Mouse (Mus musculus) forebrain, embryonic 12.5 days (tissue): ENCODE measurements around the gene Dffa. TPM values are rescaled to one million over a fixed set of nuclear protein-coding genes. Genes with fewer than 3 reads are reported as not detected.
"Not testable (repeated sequence)": the region's sequence is repeated elsewhere in the genome, so short reads cannot be mapped to it uniquely, and the experiment has no call there.

Source experiments
- ATAC-seq: fragments of 200-750 bp; cut with Nextera tagmentation; 2 replicates; pipeline ENCODE4 v1.8.0; 2017; ENCODE audit warnings: moderate TSS enrichment; ENCODE audit not compliant: low FRiP score
- H3K27ac ChIP-seq: fragments of 300-500 bp; sonication (generic); 2 replicates; pipeline ENCODE4 v1.5.1; 2016; ENCODE audit warnings: mild to moderate bottlenecking
- H3K27me3 ChIP-seq: fragments of 300-500 bp; sonication (generic); 2 replicates; pipeline ENCODE4 v1.6.1; 2016; ENCODE audit warnings: mild to moderate bottlenecking
- H3K36me3 ChIP-seq: fragments of 300-500 bp; sonication (generic); replicated peaks from 2 replicates; pipeline ENCODE4 v1.6.1; 2016; ENCODE audit warnings: mild to moderate bottlenecking
- H3K4me1 ChIP-seq: fragments of 300-500 bp; sonication (generic); 2 replicates; pipeline ENCODE4 v1.6.1; 2016
- H3K4me2 ChIP-seq: fragments of 300-500 bp; sonication (generic); 2 replicates; pipeline ENCODE4 v1.6.1; 2016; ENCODE audit warnings: mild to moderate bottlenecking, moderate library complexity
- H3K4me3 ChIP-seq: fragments of 300-500 bp; sonication (generic); replicated peaks from 2 replicates; pipeline ENCODE4 v1.5.1; 2016; ENCODE audit warnings: mild to moderate bottlenecking
- H3K9ac ChIP-seq: fragments of 300-500 bp; sonication (generic); 2 replicates; pipeline ENCODE4 v1.6.1; 2016; ENCODE audit warnings: mild to moderate bottlenecking
- H3K9me3 ChIP-seq: fragments of 300-500 bp; sonication (generic); 2 replicates; pipeline ENCODE4 v1.6.1; 2016
- WGBS: fragments of 180-500 bp; shearing (Covaris S2); methylation state at CpG from one replicate; pipeline ENCODE4 v1.1.7; 2016; 5-methylcytosine and 5-hydroxymethylcytosine counted together
- polyA plus RNA-seq: library from polyadenylated mRNA; unstranded; fragments of >200 nt; fragmentation: Nextera tagmentation; extraction: Ambion mirVana; gene quantifications from 2 replicates; pipeline ENCODE4 v1.2.1, GENCODE M21; 2016

Dffa gene
- polyA plus RNA-seq, 1 experiment from 2014 or later = 26.4 TPM

DNA sequence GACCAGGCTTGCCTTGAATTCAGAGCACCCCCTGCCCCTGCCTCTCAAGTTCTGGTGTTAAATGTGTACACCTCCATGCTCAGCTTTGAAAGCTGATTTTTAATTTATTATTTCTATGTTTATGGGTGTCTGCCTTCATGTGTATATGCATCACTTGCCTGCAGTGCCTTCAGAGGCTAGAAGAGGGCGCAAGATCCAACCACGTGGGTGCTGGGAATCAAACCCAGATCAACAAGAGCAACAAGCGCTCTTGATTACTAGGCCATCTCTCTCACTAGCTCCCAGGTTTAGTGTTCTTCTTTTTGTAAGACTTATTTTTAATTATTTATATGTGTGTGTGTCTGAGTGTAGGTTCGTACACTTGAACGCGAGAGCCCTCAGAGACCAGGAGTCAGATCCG, 50.9 kb downstream of the Dffa start:
- no peak overlapping the region for H3K4me2 ChIP-seq
- H3K27ac ChIP-seq = no peak overlapping the region
- H3K36me3 ChIP-seq = peaks cover 98% of the 10 kb centered on the region
- no peak overlapping the region for H3K4me3 ChIP-seq
- peaks cover 4% of the 10 kb centered on the region; the same call in 1 of the 2 replicates for H3K9me3 ChIP-seq
- no peak overlapping the region for H3K9ac ChIP-seq
- no peaks in the 10 kb centered on the region for H3K27me3 ChIP-seq
- ATAC-seq = no peak
- no peaks in the 10 kb centered on the region for H3K4me1 ChIP-seq
- WGBS = 95% methylated on average over 7 of the region's 7 CpGs

DNA sequence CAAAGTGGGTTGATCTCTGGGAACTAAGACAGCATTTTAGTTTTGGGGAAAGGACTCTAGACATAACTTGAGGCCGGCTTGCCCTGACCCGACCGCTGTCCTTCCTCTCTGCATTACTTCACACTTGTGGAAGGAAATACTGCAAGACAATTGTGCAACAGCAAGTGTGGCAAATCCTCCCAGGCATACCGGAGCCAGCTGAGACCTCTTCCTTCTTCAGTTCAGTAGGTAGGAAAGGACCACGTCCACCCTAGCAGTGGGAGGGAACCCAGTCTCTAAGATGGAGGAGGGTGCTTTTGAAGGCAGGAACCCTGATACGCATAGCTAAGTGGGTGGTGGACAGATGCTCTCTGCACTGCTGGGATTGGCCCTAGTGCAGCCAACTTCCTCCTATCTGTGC, 51.8 kb downstream of the Dffa start:
- H3K9me3 ChIP-seq = peaks cover 4% of the 10 kb centered on the region; the same call in 1 of the 2 replicates
- ATAC-seq = no peak
- H3K27me3 ChIP-seq = no peaks in the 10 kb centered on the region
- no peak overlapping the region for H3K4me2 ChIP-seq
- H3K9ac ChIP-seq = no peak overlapping the region
- WGBS = 96% methylated on average over 6 of the region's 6 CpGs
- peaks cover 97% of the 10 kb centered on the region for H3K36me3 ChIP-seq
- no peak overlapping the region for H3K27ac ChIP-seq
- no peaks in the 10 kb centered on the region for H3K4me1 ChIP-seq
- H3K4me3 ChIP-seq = no peak overlapping the region

GRCm38 (mm10) chr4:149157415-149157973, 53.5 kb downstream of the Dffa start:
- Histone ChIP-seq H3K36me3 (peaks cover 98% of the 10 kb centered on the region), H3K9me3 (peaks cover 4% of the 10 kb centered on the region; the same call in 1 of the 2 replicates), H3K4me2 (no peak overlapping the region), H3K9ac (no peak overlapping the region), H3K27ac (no peak overlapping the region), H3K4me1 (no peaks in the 10 kb centered on the region), H3K27me3 (no peaks in the 10 kb centered on the region), H3K4me3 (no peak overlapping the region)
- ATAC-seq = no peak
- 92% methylated on average over 8 of the region's 8 CpGs for WGBS

GRCm38 (mm10) chr4:149159203-149159602, 55.3 kb downstream of the Dffa start:
- H3K4me2 ChIP-seq = no peak overlapping the region

GRCm38 (mm10) chr4:149159891-149160290, 55.9 kb downstream of the Dffa start:
- no peaks in the 10 kb centered on the region for H3K27me3 ChIP-seq
- H3K4me3 ChIP-seq = no peak overlapping the region
- no peak for ATAC-seq
- peaks cover 3% of the 10 kb centered on the region; the same call in 1 of the 2 replicates for H3K9me3 ChIP-seq
- H3K4me2 ChIP-seq = no peak overlapping the region
- H3K4me1 ChIP-seq = 0 out of 2 replicates have a peak, but pooled peaks cover 3% of the 10 kb centered on the region
- H3K9ac ChIP-seq = no peak overlapping the region
- WGBS = 94% methylated on average over 13 of the region's 13 CpGs
- peaks cover 90% of the 10 kb centered on the region for H3K36me3 ChIP-seq
- H3K27ac ChIP-seq = no peak overlapping the region

More at GRCm38 (mm10) chr4:149159203-149159602, 55.3 kb downstream of the Dffa start:
- Histone ChIP-seq H3K27me3 (no peaks in the 10 kb centered on the region), H3K27ac (no peak overlapping the region), H3K4me1 (0 out of 2 replicates have a peak, but pooled peaks cover 3% of the 10 kb centered on the region), H3K36me3 (peaks cover 90% of the 10 kb centered on the region), H3K9me3 (peaks cover 4% of the 10 kb centered on the region; the same call in 1 of the 2 replicates), H3K4me3 (no peak overlapping the region), H3K9ac (no peak overlapping the region)
- no peak for ATAC-seq
- 92% methylated on average over 2 of the region's 2 CpGs for whole genome bisulfite sequencing

- H3K27me3 ChIP-seq = no peaks in the 10 kb centered on the region
- H3K4me3 ChIP-seq = no peak overlapping the region
- no peak overlapping the region for H3K9ac ChIP-seq
- H3K36me3 ChIP-seq = peaks cover 81% of the 10 kb centered on the region
- H3K27ac ChIP-seq = no peak overlapping the region
- WGBS = 98% methylated on average over 6 of the region's 6 CpGs
- H3K4me1 ChIP-seq = peaks cover 16% of the 10 kb centered on the region
- H3K4me2 ChIP-seq = no peak overlapping the region
- no peaks in the 10 kb centered on the region for H3K9me3 ChIP-seq
- ATAC-seq = no peak
Measured at GRCm38 (mm10) chr4:149161166-149161565, 57.2 kb downstream of the Dffa start.

- peaks cover 16% of the 10 kb centered on the region for H3K4me1 ChIP-seq
- no peaks in the 10 kb centered on the region for H3K27me3 ChIP-seq
- no peak overlapping the region for H3K4me2 ChIP-seq
- H3K27ac ChIP-seq = no peak overlapping the region
- H3K36me3 ChIP-seq = peaks cover 61% of the 10 kb centered on the region
- 72% methylated on average over 1 of the region's 1 CpGs for WGBS
- ATAC-seq = no peak
- no peak overlapping the region for H3K9ac ChIP-seq
- no peaks in the 10 kb centered on the region for H3K9me3 ChIP-seq
- no peak overlapping the region for H3K4me3 ChIP-seq
Measured at GRCm38 (mm10) chr4:149163196-149163595, 59.2 kb downstream of the Dffa start.

DNA sequence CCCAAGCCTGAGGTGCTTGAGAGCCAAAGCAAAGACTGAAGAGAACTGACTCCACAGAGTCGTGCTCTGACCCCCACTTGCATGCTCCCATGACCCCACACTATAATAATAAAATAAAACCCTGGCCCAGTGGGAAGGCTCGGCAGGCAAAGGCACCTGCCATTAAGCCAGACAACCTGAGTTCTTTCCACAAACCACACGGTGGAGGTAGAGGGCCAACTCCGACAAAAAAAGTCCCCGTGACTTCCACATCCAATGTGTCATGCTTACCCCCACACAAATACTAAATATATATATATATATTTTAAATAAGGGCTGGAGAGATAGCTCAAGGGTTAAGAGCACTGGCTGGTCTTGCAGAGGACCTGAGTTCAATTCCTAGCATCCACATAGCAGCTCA, 60.2 kb downstream of the Dffa start:
- 67% methylated on average over 5 of the region's 5 CpGs for WGBS
- H3K4me3 ChIP-seq = no peak overlapping the region
- H3K36me3 ChIP-seq = peaks cover 52% of the 10 kb centered on the region

GRCm38 (mm10) chr4:149166215-149166946, 62.4 kb downstream of the Dffa start, which contains the start of gene Pgd:
Gene Pgd (minus strand): TSS chr4:149166771.
- H3K4me2 ChIP-seq = peak within 1 kb of the TSS; percentile 89
- no peaks in the 10 kb centered on the region for H3K27me3 ChIP-seq
- ATAC-seq = peak; percentile 100
- peak within 1 kb of the TSS; percentile 95 for H3K9ac ChIP-seq
- peak within 1 kb of the TSS; percentile 89 for H3K4me3 ChIP-seq
- H3K36me3 ChIP-seq = peaks cover 30% of the 10 kb centered on the region
- H3K27ac ChIP-seq = peak within 1 kb of the TSS; percentile 80
- H3K9me3 ChIP-seq = no peaks in the 10 kb centered on the region
- under 1% methylated on average over 59 of the region's 59 CpGs for WGBS
- peaks cover 16% of the 10 kb centered on the region for H3K4me1 ChIP-seq

More for the DNA sequence above, 60.2 kb downstream of the Dffa start:
- no peak overlapping the region for H3K9ac ChIP-seq
- no peaks in the 10 kb centered on the region for H3K27me3 ChIP-seq
- ATAC-seq = no peak
- H3K9me3 ChIP-seq = no peaks in the 10 kb centered on the region
- H3K27ac ChIP-seq = no peak overlapping the region
- peaks cover 16% of the 10 kb centered on the region for H3K4me1 ChIP-seq
- no peak overlapping the region for H3K4me2 ChIP-seq

- no peaks in the 10 kb centered on the region for H3K9me3 ChIP-seq
- H3K27ac ChIP-seq = peak overlapping the region; percentile 65; the same call in 1 of the 2 replicates
- H3K27me3 ChIP-seq = no peaks in the 10 kb centered on the region
- peaks cover 24% of the 10 kb centered on the region for H3K36me3 ChIP-seq
- H3K9ac ChIP-seq = peak overlapping the region; percentile 58
- H3K4me2 ChIP-seq = peak overlapping the region; percentile 89
- 1% methylated on average over 27 of the region's 27 CpGs for WGBS
- peak overlapping the region; percentile 89 for H3K4me3 ChIP-seq
- peaks cover 16% of the 10 kb centered on the region for H3K4me1 ChIP-seq
- ATAC-seq = peak; percentile 66; the same call in 1 of the 2 replicates
Measured at GRCm38 (mm10) chr4:149166957-149167611, 63.1 kb downstream of the Dffa start.

- Histone ChIP-seq H3K27ac (no peak overlapping the region), H3K4me2 (no peak overlapping the region), H3K36me3 (peaks cover 19% of the 10 kb centered on the region; the same call in 1 of the 2 replicates), H3K27me3 (no peaks in the 10 kb centered on the region), H3K9me3 (no peaks in the 10 kb centered on the region), H3K4me3 (no peak overlapping the region), H3K9ac (no peak overlapping the region), H3K4me1 (peaks cover 16% of the 10 kb centered on the region)
- 75% methylated on average over 2 of the region's 2 CpGs for WGBS
- no peak for ATAC-seq
Measured at GRCm38 (mm10) chr4:149168016-149168415, 64.1 kb downstream of the Dffa start.

- H3K4me3 ChIP-seq, H3K27me3 ChIP-seq, ATAC-seq, H3K36me3 ChIP-seq, H3K4me2 ChIP-seq, H3K9me3 ChIP-seq, H3K9ac ChIP-seq, H3K27ac ChIP-seq: not testable (repeated sequence)
- 72% methylated on average over 7 of the region's 8 CpGs for WGBS
- H3K4me1 ChIP-seq = peaks cover 18% of the 10 kb centered on the region
Measured at GRCm38 (mm10) chr4:149169926-149170325, 66.0 kb downstream of the Dffa start.
